Comparison of ENCODE assay signal across 8 mouse cellular contexts in genomic region chr9:66918672-66919330, GRCm38 (mm10). TPM values are rescaled to one million over a fixed set of nuclear protein-coding genes. Genes with fewer than 3 reads are reported as not detected.
DNase-seq lines count a peak whose midpoint lies in the region; ATAC-seq and TF ChIP-seq lines count a peak whose summit lies in the region.

No protein-coding gene starts in this region.

- no peak for TF ChIP-seq CTCF in left cerebral cortex, adult 2 months (IDR thresholded peaks at IDR 0.05)
- TF ChIP-seq CTCF in bone marrow, adult 2 months (IDR thresholded peaks at IDR 0.05; ENCODE audit: control insufficient read depth, insufficient read depth, low read length), result no peak

- peak overlapping the region; percentile 96 for H3K9ac ChIP-seq in heart, embryonic 13.5 days
- peak overlapping the region; percentile 99 for H3K9ac ChIP-seq in liver, embryonic 12.5 days
- H3K9ac ChIP-seq in stomach, embryonic 15.5 days, result peak overlapping the region; percentile 77

- under 1% methylated on average over 27 of the region's 27 CpGs for WGBS in bone marrow, adult 2 months
- WGBS in heart, embryonic 13.5 days, result 2% methylated on average over 27 of the region's 27 CpGs
- WGBS in liver, embryonic 12.5 days (ENCODE audit: insufficient replicate concordance), result 3% methylated on average over 27 of the region's 27 CpGs
- WGBS in stomach, embryonic 15.5 days, result under 1% methylated on average over 27 of the region's 27 CpGs

- DNase-seq in left cerebral cortex, adult 2 months (ENCODE audit: extremely low spot score in 1 of 2, low spot score in 2 of 2), result no peak
- no peak for DNase-seq in left cerebral cortex, adult 8-10 months (ENCODE audit: low spot score in 2 of 2)
- no peak for DNase-seq in cerebellum, postnatal 14 days
- no peak for DNase-seq in urinary bladder, postnatal 10 days (ENCODE audit: low spot score)

- H3K36me3 ChIP-seq in heart, embryonic 13.5 days, result no peaks in the 10 kb centered on the region
- peaks cover 15% of the 10 kb centered on the region for H3K36me3 ChIP-seq in liver, embryonic 12.5 days
- H3K36me3 ChIP-seq in stomach, embryonic 15.5 days, result no peaks in the 10 kb centered on the region

- H3K4me1 ChIP-seq in bone marrow, adult 2 months (ENCODE audit: control insufficient read depth, insufficient read depth, low read length), result peaks cover 7% of the 10 kb centered on the region; the same call in 1 of the 2 replicates
- H3K4me1 ChIP-seq in heart, embryonic 13.5 days, result peaks cover 54% of the 10 kb centered on the region
- H3K4me1 ChIP-seq in liver, embryonic 12.5 days, result peaks cover 65% of the 10 kb centered on the region
- H3K4me1 ChIP-seq in stomach, embryonic 15.5 days, result peaks cover 26% of the 10 kb centered on the region

- no peaks in the 10 kb centered on the region for H3K9me3 ChIP-seq in heart, embryonic 13.5 days
- peaks cover 3% of the 10 kb centered on the region for H3K9me3 ChIP-seq in liver, embryonic 12.5 days (replicated peaks)
- no peaks in the 10 kb centered on the region for H3K9me3 ChIP-seq in stomach, embryonic 15.5 days

- no peak; the same call in 1 of the 2 replicates for ATAC-seq in heart, embryonic 13.5 days (ENCODE audit: extremely low read depth, insufficient number of reproducible peaks, low FRiP score, low TSS enrichment)
- no peak for ATAC-seq in liver, embryonic 12.5 days
- ATAC-seq in stomach, embryonic 15.5 days (ENCODE audit: insufficient read depth, low FRiP score, low read depth), result no peak

- H3K27me3 ChIP-seq in heart, embryonic 13.5 days (replicated peaks), result no peaks in the 10 kb centered on the region
- H3K27me3 ChIP-seq in liver, embryonic 12.5 days (replicated peaks), result no peaks in the 10 kb centered on the region
- no peaks in the 10 kb centered on the region for H3K27me3 ChIP-seq in stomach, embryonic 15.5 days (replicated peaks)

- H3K4me2 ChIP-seq in heart, embryonic 13.5 days, result peak overlapping the region; percentile 95
- peak overlapping the region; percentile 96 for H3K4me2 ChIP-seq in liver, embryonic 12.5 days
- H3K4me2 ChIP-seq in stomach, embryonic 15.5 days, result peak overlapping the region; percentile 71

- intact Hi-C loops in left cerebral cortex, adult 2 months (cut with DNase I), result loop anchor here (2.0 to 5.0 kb wide), 4 partner anchors 26 to 82 kb away; partner anchors contain the start of gene Lactb

- peak overlapping the region; percentile 84 for H3K27ac ChIP-seq in left cerebral cortex, adult 2 months
- peak overlapping the region; percentile 99 for H3K27ac ChIP-seq in bone marrow, adult 2 months (ENCODE audit: control insufficient read depth, insufficient read depth, low read depth, low read length, poor library complexity)
- peak overlapping the region; percentile 91 for H3K27ac ChIP-seq in heart, embryonic 13.5 days (replicated peaks)
- H3K27ac ChIP-seq in liver, embryonic 12.5 days, result peak overlapping the region; percentile 95
- peak overlapping the region; percentile 89 for H3K27ac ChIP-seq in stomach, embryonic 15.5 days

- H3K4me3 ChIP-seq in left cerebral cortex, adult 2 months, result peak overlapping the region; percentile 94
- H3K4me3 ChIP-seq in bone marrow, adult 2 months (replicated peaks; ENCODE audit: control insufficient read depth, low read depth, low read length), result peak overlapping the region; percentile 95
- peak overlapping the region; percentile 79 for H3K4me3 ChIP-seq in heart, embryonic 13.5 days
- H3K4me3 ChIP-seq in liver, embryonic 12.5 days, result peak overlapping the region; percentile 96
- peak overlapping the region; percentile 89 for H3K4me3 ChIP-seq in stomach, embryonic 15.5 days (replicated peaks)

- no peak for TF ChIP-seq POLR2A in bone marrow, adult 2 months (IDR thresholded peaks at IDR 0.05; ENCODE audit: borderline replicate concordance, control insufficient read depth, low read depth, low read length)

RNA-seq across cellular contexts. Expression of gene Rab8b, which starts 0.7 kb away (rescaled TPM):
- 10 to 100 TPM; 30.7 to 32.1 TPM for total RNA-seq in left cerebral cortex, adult 2 months (2021)
- total RNA-seq in left cerebral cortex, adult 8-10 months (2022), result 10 to 100 TPM; 29.6 to 31.7 (median 30.3) TPM
- polyA plus RNA-seq in bone marrow, adult 2 months (2011; ENCODE audit: insufficient read depth, insufficient read length, low replicate concordance, missing spikeins), result 22.5 and 25.3 TPM in 2 replicates
- 15.1 and 17.1 TPM in 2 replicates for polyA plus RNA-seq in heart, embryonic 13.5 days (2015; fragmentation: Nextera tagmentation; extraction: Ambion mirVana)
- polyA plus RNA-seq in liver, embryonic 12.5 days (2016; fragmentation: Nextera tagmentation; extraction: Ambion mirVana), result 39.4 and 42.2 TPM in 2 replicates
- polyA plus RNA-seq in stomach, embryonic 15.5 days (2015; fragmentation: Nextera tagmentation; extraction: Ambion mirVana), result 24.8 and 25.0 TPM in 2 replicates

RNA-seq across cellular contexts. Expression of gene Rps27l, which starts 27.1 kb away (rescaled TPM):
- total RNA-seq in left cerebral cortex, adult 2 months (2021), result 10 to 100 TPM; 34.2 to 39.5 TPM
- total RNA-seq in left cerebral cortex, adult 8-10 months (2022), result 10 to 100 TPM; 32.7 to 44.1 (median 37.2) TPM
- polyA plus RNA-seq in bone marrow, adult 2 months (2011; ENCODE audit: insufficient read depth, insufficient read length, low replicate concordance, missing spikeins), result 99.8 and 183 TPM in 2 replicates
- 523 and 569 TPM in 2 replicates for polyA plus RNA-seq in heart, embryonic 13.5 days (2015; fragmentation: Nextera tagmentation; extraction: Ambion mirVana)
- polyA plus RNA-seq in liver, embryonic 12.5 days (2016; fragmentation: Nextera tagmentation; extraction: Ambion mirVana), result 702 and 744 TPM in 2 replicates
- 840 and 853 TPM in 2 replicates for polyA plus RNA-seq in stomach, embryonic 15.5 days (2015; fragmentation: Nextera tagmentation; extraction: Ambion mirVana)

RNA-seq across cellular contexts. Expression of gene Lactb, which starts 56.5 kb away (rescaled TPM):
- 10 to 100 TPM; 18.8 to 21.7 TPM for total RNA-seq in left cerebral cortex, adult 2 months (2021)
- total RNA-seq in left cerebral cortex, adult 8-10 months (2022), result 10 to 100 TPM; 16.8 to 18.9 (median 18.3) TPM
- 8.1 and 8.6 TPM in 2 replicates for polyA plus RNA-seq in bone marrow, adult 2 months (2011; ENCODE audit: insufficient read depth, insufficient read length, low replicate concordance, missing spikeins)
- polyA plus RNA-seq in heart, embryonic 13.5 days (2015; fragmentation: Nextera tagmentation; extraction: Ambion mirVana), result 6.2 and 7.0 TPM in 2 replicates
- 8.9 and 9.4 TPM in 2 replicates for polyA plus RNA-seq in liver, embryonic 12.5 days (2016; fragmentation: Nextera tagmentation; extraction: Ambion mirVana)
- 9.5 and 10.5 TPM in 2 replicates for polyA plus RNA-seq in stomach, embryonic 15.5 days (2015; fragmentation: Nextera tagmentation; extraction: Ambion mirVana)
